Mouse (Mus musculus): Measurements from ENCODE around the gene Fbxw8. TPM values are rescaled to one million over a fixed set of nuclear protein-coding genes. Genes with fewer than 3 reads are reported as not detected.
A peak's percentile ranks its signal among the peaks of the same experiment; 100 is the strongest.

Fbxw8 gene
- polyA plus RNA-seq, 1 experiment from 2014 or later, result 18.0 TPM

DNA sequence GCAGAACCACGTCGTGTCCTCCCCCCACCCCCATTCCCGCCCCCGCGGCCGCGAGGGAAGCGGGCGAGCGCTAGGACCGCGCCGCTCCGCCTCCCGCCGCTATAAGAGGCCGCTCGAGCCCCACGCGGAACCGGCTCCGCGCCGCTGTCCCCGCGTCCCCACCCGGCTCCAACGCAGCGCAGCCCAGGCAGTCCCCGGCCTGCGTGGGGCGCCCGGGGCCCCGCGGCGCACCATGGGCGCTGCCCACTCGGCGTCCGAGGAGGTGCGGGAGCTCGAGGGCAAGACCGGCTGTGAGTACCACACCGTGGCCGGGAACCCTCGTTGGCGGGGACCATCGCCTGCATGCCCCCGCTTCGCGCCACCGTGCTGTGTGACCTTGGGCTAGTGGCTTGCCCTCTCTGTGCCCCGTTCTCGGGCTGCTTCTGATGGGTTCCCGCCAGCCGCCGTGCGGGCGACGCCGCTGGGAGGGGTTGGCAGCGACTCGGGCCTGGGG is 127.5 kb downstream of the Fbxw8 start, which contains the start of gene Tesc:
Tesc (plus strand) TSS at position 46 of the 493 bp plus-strand sequence.
- H3K4me2 ChIP-seq, result peak within 1 kb of the TSS; percentile 100
- H3K27me3 ChIP-seq (replicated peaks), result peaks cover 66% of the 10 kb centered on the region
- H3K4me3 ChIP-seq (replicated peaks), result peak within 1 kb of the TSS; percentile 67
- no peak for ATAC-seq (ENCODE audit: low FRiP score)
- no peak within 1 kb of the TSS for H3K27ac ChIP-seq (replicated peaks)
- peak within 1 kb of the TSS; percentile 48 for H3K9ac ChIP-seq (replicated peaks)
- H3K9me3 ChIP-seq (replicated peaks), result no peaks in the 10 kb centered on the region
- no peaks in the 10 kb centered on the region for H3K36me3 ChIP-seq
- WGBS, result 1% methylated on average over 43 of the region's 63 CpGs
- H3K4me1 ChIP-seq, result peaks cover 41% of the 10 kb centered on the region

DNA sequence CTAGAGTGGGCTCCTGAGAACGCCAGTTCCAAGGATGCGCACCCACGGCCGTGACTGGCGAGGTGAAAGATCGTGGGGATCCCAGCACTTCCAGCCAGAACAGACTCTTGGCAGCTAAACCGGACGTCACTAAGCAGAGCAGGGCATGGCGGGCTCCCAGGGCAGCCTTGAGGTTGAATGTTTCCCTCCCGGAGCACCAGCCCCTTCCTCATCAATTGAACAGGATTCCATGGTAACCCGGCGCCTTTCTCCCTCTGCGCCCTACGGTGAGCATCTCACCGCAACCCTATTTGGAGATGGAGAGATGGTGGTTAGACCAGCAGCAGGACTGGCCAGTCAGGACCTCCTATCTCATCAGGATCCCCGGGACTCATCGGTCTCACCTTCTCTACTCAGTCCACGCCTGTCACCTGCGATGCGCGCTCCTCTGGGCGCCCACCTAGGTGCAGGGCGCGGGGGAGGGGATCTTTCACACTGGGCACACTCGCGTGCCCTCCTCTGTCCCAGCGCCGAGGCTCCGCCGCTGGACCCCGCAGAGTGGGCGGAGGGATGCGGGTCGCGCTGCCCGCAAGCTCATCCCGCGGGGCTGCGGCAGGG is 128.1 kb downstream of the Fbxw8 start:
- peak overlapping the region; percentile 67 for H3K4me3 ChIP-seq (replicated peaks)
- peaks cover 66% of the 10 kb centered on the region for H3K27me3 ChIP-seq (replicated peaks)
- H3K4me1 ChIP-seq, result peaks cover 41% of the 10 kb centered on the region
- H3K9me3 ChIP-seq (replicated peaks), result no peaks in the 10 kb centered on the region
- no peak for ATAC-seq (ENCODE audit: low FRiP score)
- H3K4me2 ChIP-seq, result peak overlapping the region; percentile 100
- WGBS, result 3% methylated on average over 38 of the region's 39 CpGs
- H3K36me3 ChIP-seq, result no peaks in the 10 kb centered on the region
- no peak overlapping the region for H3K27ac ChIP-seq (replicated peaks)
- peak overlapping the region; percentile 48; the same call in 1 of the 2 replicates for H3K9ac ChIP-seq (replicated peaks)

DNA sequence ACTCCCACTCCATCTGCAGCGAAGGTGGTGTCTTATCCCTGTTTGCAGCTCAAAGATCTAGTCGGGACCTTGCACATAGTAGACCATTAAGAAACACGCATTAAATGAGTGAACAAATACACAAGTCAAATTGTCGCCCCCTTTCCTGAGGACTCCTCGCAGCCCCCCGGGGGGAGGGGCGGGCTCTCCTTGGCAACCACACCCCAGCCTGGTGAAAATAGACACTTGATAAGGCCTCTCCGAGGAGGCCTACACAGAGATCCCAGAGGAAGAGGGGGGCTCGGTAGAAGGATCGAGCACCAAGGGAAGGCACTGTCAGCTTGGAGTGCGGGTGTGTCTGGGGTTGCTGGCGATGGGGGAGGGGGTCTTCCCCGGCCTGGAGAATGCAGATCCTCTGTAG is 128.9 kb downstream of the Fbxw8 start:
- WGBS, result 2% methylated on average over 13 of the region's 13 CpGs
- no peak for ATAC-seq (ENCODE audit: low FRiP score)
- Histone ChIP-seq H3K4me3 (replicated peaks) (no peak overlapping the region), H3K36me3 (no peaks in the 10 kb centered on the region), H3K9me3 (replicated peaks) (no peaks in the 10 kb centered on the region), H3K4me1 (peaks cover 41% of the 10 kb centered on the region), H3K27me3 (replicated peaks) (peaks cover 61% of the 10 kb centered on the region), H3K9ac (replicated peaks) (no peak overlapping the region), H3K27ac (replicated peaks) (no peak overlapping the region), H3K4me2 (peak overlapping the region; percentile 100; the same call in 1 of the 2 replicates)

DNA sequence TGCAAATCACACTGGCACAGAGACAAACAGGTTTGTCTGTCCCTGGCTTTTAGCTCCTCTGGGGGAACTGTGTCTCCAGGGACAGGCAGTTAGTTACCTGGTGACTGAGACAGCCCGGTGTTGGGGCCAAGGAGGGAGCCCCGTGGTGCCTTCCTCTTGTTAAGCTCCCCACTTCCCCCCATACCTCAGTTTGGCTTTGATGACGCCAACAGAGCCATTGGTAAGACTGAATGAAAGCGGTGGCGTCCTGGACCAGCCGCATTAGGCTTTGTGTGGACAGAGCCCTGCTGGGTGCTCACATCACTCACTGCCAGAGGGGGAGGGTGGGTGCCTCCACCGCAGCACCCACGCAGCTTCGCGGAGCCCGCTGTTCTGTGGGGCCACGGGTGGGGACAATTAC is 129.4 kb downstream of the Fbxw8 start:
- WGBS, result 5% methylated on average over 12 of the region's 12 CpGs

DNA sequence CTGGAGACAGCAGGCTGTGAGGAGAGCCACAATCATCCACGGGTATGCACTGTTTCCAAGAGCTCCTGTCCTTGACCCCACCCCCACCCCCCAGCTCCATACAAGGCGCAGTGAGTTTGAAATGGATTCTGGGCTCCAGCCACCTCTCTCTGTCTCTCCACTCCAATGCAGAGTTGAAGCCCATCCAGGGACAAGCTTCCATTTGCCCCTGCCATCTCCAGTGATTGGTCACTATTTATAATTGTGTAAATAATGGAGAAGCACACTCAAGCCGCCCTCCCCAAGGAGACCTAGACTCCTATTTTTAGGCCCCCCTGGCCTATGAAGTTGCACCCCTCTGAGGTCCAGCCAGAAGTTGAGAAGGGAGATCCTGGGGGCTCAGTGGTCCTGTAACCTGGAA is 132.2 kb downstream of the Fbxw8 start:
- Histone ChIP-seq H3K27me3 (replicated peaks) (peaks cover 28% of the 10 kb centered on the region), H3K4me3 (replicated peaks) (no peak overlapping the region), H3K9me3 (replicated peaks) (no peaks in the 10 kb centered on the region), H3K27ac (replicated peaks) (no peak overlapping the region), H3K4me1 (peaks cover 25% of the 10 kb centered on the region), H3K9ac (replicated peaks) (no peak overlapping the region), H3K4me2 (no peak overlapping the region), H3K36me3 (no peaks in the 10 kb centered on the region)
- no peak for ATAC-seq (ENCODE audit: low FRiP score)
- WGBS, result 75% methylated on average over 3 of the region's 3 CpGs

More for the DNA sequence above, 129.4 kb downstream of the Fbxw8 start:
- Histone ChIP-seq H3K9me3 (replicated peaks) (no peaks in the 10 kb centered on the region), H3K27me3 (replicated peaks) (peaks cover 57% of the 10 kb centered on the region), H3K4me2 (no peak overlapping the region), H3K9ac (replicated peaks) (no peak overlapping the region), H3K36me3 (no peaks in the 10 kb centered on the region), H3K4me1 (peaks cover 41% of the 10 kb centered on the region), H3K4me3 (replicated peaks) (no peak overlapping the region), H3K27ac (replicated peaks) (no peak overlapping the region)
- ATAC-seq (ENCODE audit: low FRiP score), result no peak

DNA sequence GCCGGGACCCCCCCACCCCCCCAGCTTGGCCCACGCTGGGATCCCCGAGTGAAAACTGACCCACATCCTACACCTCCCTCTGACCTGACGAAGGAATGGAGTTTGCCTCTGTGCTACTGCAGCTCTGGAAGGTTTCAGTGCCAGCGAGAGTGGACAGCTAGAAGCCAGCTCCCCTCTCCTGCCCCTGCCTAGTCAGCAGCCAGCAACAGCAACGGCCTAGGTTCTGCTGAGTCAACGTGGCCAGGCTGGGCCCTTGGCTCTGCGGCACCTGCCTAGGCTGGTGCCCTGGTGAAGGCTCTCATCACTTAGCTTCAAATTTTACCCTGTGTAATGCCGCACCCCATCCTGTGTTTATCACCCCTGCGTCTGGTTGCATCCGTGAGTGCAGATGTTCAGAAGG is 135.4 kb downstream of the Fbxw8 start:
- WGBS, result 69% methylated on average over 11 of the region's 11 CpGs
- Histone ChIP-seq H3K27me3 (replicated peaks) (no peaks in the 10 kb centered on the region), H3K9me3 (replicated peaks) (no peaks in the 10 kb centered on the region), H3K27ac (replicated peaks) (no peak overlapping the region), H3K9ac (replicated peaks) (no peak overlapping the region), H3K4me2 (no peak overlapping the region), H3K4me3 (replicated peaks) (no peak overlapping the region), H3K36me3 (no peaks in the 10 kb centered on the region), H3K4me1 (peaks cover 5% of the 10 kb centered on the region)
- ATAC-seq (ENCODE audit: low FRiP score), result no peak

DNA sequence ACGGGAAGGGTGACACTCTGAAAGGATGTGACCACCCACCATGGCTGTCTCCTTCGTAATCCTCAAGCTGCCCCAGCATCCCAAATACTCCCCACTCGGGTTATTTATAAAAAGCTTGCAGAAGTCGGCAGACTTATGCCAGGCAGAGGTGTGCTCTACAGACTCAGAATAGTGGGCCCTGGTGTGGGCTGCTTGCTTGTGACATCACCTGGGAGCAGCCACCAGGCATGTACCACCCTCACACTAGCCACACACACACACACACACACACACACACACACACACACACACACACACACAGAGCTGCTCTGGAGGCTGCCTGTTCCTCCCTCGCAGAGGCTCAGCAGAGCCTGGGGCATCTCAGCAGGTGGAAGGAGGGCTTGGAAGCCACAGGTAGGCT is 137.7 kb downstream of the Fbxw8 start:
- no peak overlapping the region for H3K4me3 ChIP-seq (replicated peaks)
- no peak overlapping the region for H3K27ac ChIP-seq (replicated peaks)
- WGBS, result 70% methylated on average over 5 of the region's 5 CpGs
- H3K36me3 ChIP-seq, result no peaks in the 10 kb centered on the region
- H3K9ac ChIP-seq (replicated peaks), result no peak overlapping the region
- ATAC-seq (ENCODE audit: low FRiP score), result no peak
- H3K27me3 ChIP-seq (replicated peaks), result no peaks in the 10 kb centered on the region
- H3K4me1 ChIP-seq, result peaks cover 9% of the 10 kb centered on the region
- H3K4me2 ChIP-seq, result no peak overlapping the region
- no peaks in the 10 kb centered on the region for H3K9me3 ChIP-seq (replicated peaks)

DNA sequence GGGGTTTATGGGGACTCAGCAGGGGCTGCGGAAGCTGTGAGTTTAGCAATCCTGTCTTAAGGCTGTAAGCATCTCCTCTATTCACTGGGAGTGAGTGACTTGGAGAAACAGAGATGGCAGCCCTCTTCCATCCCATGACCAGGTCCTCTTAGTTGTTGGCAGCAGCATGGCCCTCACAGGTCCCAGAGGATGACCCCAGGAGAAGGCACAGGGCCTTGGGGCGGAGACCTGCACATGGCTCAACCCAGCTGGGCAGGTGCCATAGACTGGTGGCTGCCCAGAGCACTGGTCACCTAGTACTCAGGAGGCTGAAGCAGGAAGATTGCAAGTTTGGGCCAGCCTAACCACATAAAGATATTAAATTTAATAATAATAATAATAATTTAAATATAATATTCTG is 139.6 kb downstream of the Fbxw8 start:
- ATAC-seq (ENCODE audit: low FRiP score), result no peak
- no peaks in the 10 kb centered on the region for H3K27me3 ChIP-seq (replicated peaks)
- H3K4me2 ChIP-seq, result no peak overlapping the region
- H3K4me1 ChIP-seq, result peaks cover 14% of the 10 kb centered on the region
- peaks cover 6% of the 10 kb centered on the region; the same call in 1 of the 2 replicates for H3K36me3 ChIP-seq
- no peaks in the 10 kb centered on the region for H3K9me3 ChIP-seq (replicated peaks)
- no peak overlapping the region for H3K9ac ChIP-seq (replicated peaks)
- H3K4me3 ChIP-seq (replicated peaks), result no peak overlapping the region
- 95% methylated on average over 2 of the region's 2 CpGs for WGBS
- no peak overlapping the region for H3K27ac ChIP-seq (replicated peaks)

DNA sequence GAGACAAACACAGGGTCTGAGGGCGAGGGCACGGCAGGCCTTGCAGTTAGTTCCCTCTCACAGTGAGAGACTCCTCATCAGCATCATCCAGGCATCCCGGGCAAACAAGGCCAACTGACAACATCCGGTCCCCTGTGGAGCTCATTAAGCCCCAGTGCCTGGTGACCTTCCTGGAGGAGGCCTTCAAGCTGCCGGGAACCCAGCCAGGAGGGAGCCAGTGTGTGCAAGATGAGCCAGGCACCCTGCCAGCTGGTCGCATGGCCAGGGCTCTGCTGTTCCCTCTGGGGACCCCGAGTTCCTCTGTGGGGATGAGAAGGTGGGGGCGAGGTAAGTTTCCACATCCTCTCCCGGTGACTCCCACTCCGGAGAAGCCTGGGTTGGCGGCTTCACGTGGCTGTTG is 140.2 kb downstream of the Fbxw8 start:
- H3K9ac ChIP-seq (replicated peaks), result no peak overlapping the region
- H3K27ac ChIP-seq (replicated peaks), result no peak overlapping the region

More for the DNA sequence above, 140.2 kb downstream of the Fbxw8 start:
- Histone ChIP-seq H3K27me3 (replicated peaks) (no peaks in the 10 kb centered on the region), H3K4me2 (no peak overlapping the region), H3K9me3 (replicated peaks) (no peaks in the 10 kb centered on the region), H3K36me3 (peaks cover 12% of the 10 kb centered on the region; the same call in 1 of the 2 replicates), H3K4me1 (peaks cover 14% of the 10 kb centered on the region), H3K4me3 (replicated peaks) (no peak overlapping the region)
- WGBS, result 20% methylated on average over 12 of the region's 12 CpGs
- ATAC-seq (ENCODE audit: low FRiP score), result no peak

Other genes with a start within 250 kb of the Fbxw8 start
- gene Fbxo21, start 178.7 kb downstream of the Fbxw8 start, polyA plus RNA-seq (2015; fragmentation: Nextera tagmentation; extraction: Ambion mirVana), result 127 and 143 TPM in 2 replicates
- 3.5 and 3.9 TPM in 2 replicates for gene Tesc, start 127.7 kb downstream of the Fbxw8 start, polyA plus RNA-seq (2015; fragmentation: Nextera tagmentation; extraction: Ambion mirVana)
- gene Hrk, start 9.2 kb upstream of the Fbxw8 start, polyA plus RNA-seq (2015; fragmentation: Nextera tagmentation; extraction: Ambion mirVana), result 3.0 and 4.0 TPM in 2 replicates
- gene Rnft2, start 89.7 kb upstream of the Fbxw8 start, polyA plus RNA-seq (2015; fragmentation: Nextera tagmentation; extraction: Ambion mirVana), result 7.2 and 12.7 TPM in 2 replicates
- gene 2410131K14Rik, start 89.8 kb upstream of the Fbxw8 start, polyA plus RNA-seq (2015; fragmentation: Nextera tagmentation; extraction: Ambion mirVana), result 14.7 and 16.8 TPM in 2 replicates

All from neural tube, embryonic 15.5 days (tissue).